Mouse (Mus musculus) small intestine, adult 2 months (tissue): Measurements from ENCODE around the gene Gstm6.

Source experiments
- CTCF ChIP-seq: fragments of 200-500 bp; IDR thresholded peaks from 2 replicates; pipeline ENCODE4 v1.5.1; 2012; ENCODE audit warnings: low read depth, mild to moderate bottlenecking, control low read depth, inconsistent platforms, low read length, moderate library complexity, mixed read lengths; ENCODE audit not compliant: insufficient replicate concordance, insufficient read length; ENCODE audit errors: extremely low read depth
- POLR2A ChIP-seq: fragments of 200-500 bp; IDR thresholded peaks from 2 replicates; pipeline ENCODE4 v1.6.1; 2012; ENCODE audit warnings: low read depth, mild to moderate bottlenecking, control low read depth, inconsistent platforms, low read length, moderate library complexity

- no peak for TF ChIP-seq CTCF
- no peak for TF ChIP-seq POLR2A
These were observed 23.2 kb downstream of the Gstm6 start for GRCm38 (mm10) chr3:107920348-107920747.
